Mouse (Mus musculus) spleen, adult 18-20 months (tissue): Measurements from ENCODE around the gene Sparc.

Experiments
- DNase-seq, 2 experiments: peaks; one replicate each; pipeline ENCODE4 v3.0.0; 2022; ENCODE audit warnings: mixed read lengths in 2 of 2

The Sparc gene

GRCm38 (mm10) chr11:55422978-55423377 lies at the start of gene Sparc:
Gene Sparc (minus strand): TSS chr11:55423183.
- DNase-seq: no peak

GRCm38 (mm10) chr11:55471467-55471866 lies 48.5 kb upstream of the Sparc start:
- DNase-seq: no peak

GRCm38 (mm10) chr11:55470761-55471160 lies 47.8 kb upstream of the Sparc start:
- no peak for DNase-seq

- DNase-seq: no peak
These were observed 47.1 kb upstream of the Sparc start for GRCm38 (mm10) chr11:55469923-55470691.

- DNase-seq: peak; percentile 97 to 98
These were observed 46.3 kb upstream of the Sparc start, which contains the start of gene G3bp1 for GRCm38 (mm10) chr11:55469048-55469843. Gene G3bp1 (plus strand): TSS chr11:55469685.

GRCm38 (mm10) chr11:55468611-55469047 lies 45.6 kb upstream of the Sparc start:
- no peak for DNase-seq

GRCm38 (mm10) chr11:55468012-55468411 lies 45.0 kb upstream of the Sparc start:
- no peak for DNase-seq

- no peak for DNase-seq
These were observed 42.2 kb upstream of the Sparc start for GRCm38 (mm10) chr11:55465177-55465576.

GRCm38 (mm10) chr11:55464707-55465106 lies 41.7 kb upstream of the Sparc start:
- no peak for DNase-seq

GRCm38 (mm10) chr11:55462149-55462548 lies 39.2 kb upstream of the Sparc start:
- DNase-seq: no peak

GRCm38 (mm10) chr11:55461019-55461645 lies 38.1 kb upstream of the Sparc start, which contains the start of gene Atox1:
Gene Atox1 (minus strand): TSS chr11:55461239.
- peak; percentile 88 to 90 for DNase-seq

- DNase-seq: no peak
These were observed 37.6 kb upstream of the Sparc start for GRCm38 (mm10) chr11:55460559-55461018.

- no peak for DNase-seq
These were observed 37.0 kb upstream of the Sparc start for GRCm38 (mm10) chr11:55459850-55460558.

GRCm38 (mm10) chr11:55458501-55458900 lies 35.5 kb upstream of the Sparc start:
- no peak for DNase-seq

- DNase-seq: no peak
These were observed 32.2 kb upstream of the Sparc start for GRCm38 (mm10) chr11:55455166-55455565.

GRCm38 (mm10) chr11:55453640-55454039 lies 30.7 kb upstream of the Sparc start:
- DNase-seq: no peak

GRCm38 (mm10) chr11:55450311-55450710 lies 27.3 kb upstream of the Sparc start:
- DNase-seq: no peak

GRCm38 (mm10) chr11:55449531-55449930 lies 26.5 kb upstream of the Sparc start:
- DNase-seq: no peak

GRCm38 (mm10) chr11:55446579-55446978 lies 23.6 kb upstream of the Sparc start:
- DNase-seq: peak in 1 of 2 experiments; percentile 62

- no peak for DNase-seq
These were observed 21.8 kb upstream of the Sparc start for GRCm38 (mm10) chr11:55444772-55445171.

GRCm38 (mm10) chr11:55439718-55440117 lies 16.7 kb upstream of the Sparc start:
- no peak for DNase-seq

- no peak for DNase-seq
These were observed 15.0 kb upstream of the Sparc start for GRCm38 (mm10) chr11:55438031-55438430.
